Mouse (Mus musculus): Measurements from ENCODE around the gene Spata17.

The Spata17 gene

GRCm38 (mm10) chr1:187004306-187004705, 211.0 kb downstream of the Spata17 start:
- DNase-seq (ENCODE audit: low read depth), result no peak

- no peak for DNase-seq (ENCODE audit: low read depth)
These were observed 211.8 kb downstream of the Spata17 start for GRCm38 (mm10) chr1:187003441-187003861.

DNA sequence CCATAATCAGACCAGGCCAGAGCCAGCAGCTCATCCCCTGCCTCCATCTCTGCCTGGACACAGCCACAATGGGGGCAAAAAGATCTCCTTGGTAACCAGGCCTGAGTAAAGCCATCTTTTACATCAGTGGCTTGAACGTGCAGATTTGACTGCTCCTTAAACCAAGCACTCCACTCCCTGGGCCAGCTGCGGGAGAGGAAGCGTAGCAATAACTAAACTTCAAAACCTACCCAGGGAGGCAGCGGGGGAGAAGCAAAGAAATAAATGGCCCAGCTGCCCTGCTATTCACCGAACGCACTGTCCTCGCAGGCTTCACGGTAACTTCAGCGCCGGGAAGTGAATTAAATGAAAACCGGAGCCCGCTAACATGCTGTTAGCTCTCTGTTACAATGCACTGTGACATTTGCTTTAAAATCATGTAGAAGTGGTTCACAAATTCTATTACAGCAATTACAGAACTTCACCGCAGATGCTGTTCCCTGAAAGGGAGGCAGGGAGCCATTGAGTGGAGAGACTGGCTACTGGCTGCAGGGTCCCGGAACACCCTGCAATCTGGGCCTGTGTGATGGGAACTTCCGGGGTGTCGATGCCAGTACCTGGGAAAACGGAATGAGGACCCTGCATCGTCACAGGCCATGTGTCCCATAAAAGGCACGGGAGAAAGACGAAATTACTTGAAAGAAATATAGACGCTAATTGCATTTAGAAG, 217.5 kb downstream of the Spata17 start:
- DNase-seq (ENCODE audit: low read depth), result no peak
